Mouse (Mus musculus) myocyte (in vitro differentiated cells): ENCODE data around the gene Mmp17.

Source experiments
- CEBPB ChIP-seq: IDR thresholded peaks from 2 replicates; pipeline ENCODE4 v1.6.1; 2011; ENCODE audit warnings: mild to moderate bottlenecking, moderate library complexity; ENCODE audit not compliant: poor library complexity, insufficient read depth, severe bottlenecking
- E2F4 ChIP-seq: IDR thresholded peaks from one replicate; pipeline ENCODE4 v1.6.1; 2011; ENCODE audit warnings: mild to moderate bottlenecking, control low read depth, moderate library complexity; ENCODE audit not compliant: insufficient read depth
- MAX ChIP-seq: IDR thresholded peaks from one replicate; pipeline ENCODE4 v1.6.1; 2011; ENCODE audit warnings: low read depth, mild to moderate bottlenecking, control low read depth
- MYOD1 ChIP-seq, 3 experiments: IDR thresholded peaks; one replicate each; pipeline ENCODE4 v1.6.1; 2011; ENCODE audit warnings: control low read depth in 2 of 3, low read depth in 2 of 3, mild to moderate bottlenecking in 2 of 3, moderate library complexity in 1 of 3; ENCODE audit not compliant: insufficient read length in 2 of 3, control insufficient read depth in 1 of 3
- MYOG ChIP-seq, 3 experiments: IDR thresholded peaks; one replicate each; pipeline ENCODE4 v1.6.1; 2011; ENCODE audit warnings: control low read depth in 2 of 3, low read depth in 2 of 3, mild to moderate bottlenecking in 2 of 3; ENCODE audit not compliant: insufficient read length in 2 of 3, control insufficient read depth in 1 of 3, insufficient read depth in 1 of 3
- POLR2A ChIP-seq: IDR thresholded peaks from one replicate; pipeline ENCODE4 v1.6.1; 2011; ENCODE audit warnings: low read depth, mild to moderate bottlenecking, control low read depth, moderate library complexity; ENCODE audit not compliant: insufficient read length
- POLR2AphosphoS2 ChIP-seq: IDR thresholded peaks from one replicate; pipeline ENCODE4 v1.6.1; 2011; ENCODE audit warnings: low read depth, control low read depth; ENCODE audit not compliant: insufficient read length
- REST ChIP-seq: IDR thresholded peaks from one replicate; pipeline ENCODE4 v1.6.1; 2011; ENCODE audit warnings: mild to moderate bottlenecking, control low read depth, moderate library complexity; ENCODE audit not compliant: insufficient read depth, insufficient read length
- SRF ChIP-seq: IDR thresholded peaks from one replicate; pipeline ENCODE4 v1.6.1; 2011; ENCODE audit warnings: low read depth; ENCODE audit not compliant: control insufficient read depth, insufficient read length
- TCF12 ChIP-seq: IDR thresholded peaks from one replicate; pipeline ENCODE4 v1.6.1; 2011; ENCODE audit warnings: mild to moderate bottlenecking, control low read depth; ENCODE audit not compliant: poor library complexity, insufficient read depth, severe bottlenecking
- TCF3 ChIP-seq: IDR thresholded peaks from one replicate; pipeline ENCODE4 v1.6.1; 2011; ENCODE audit warnings: low read depth, control low read depth; ENCODE audit not compliant: insufficient read length

- no peak for TF ChIP-seq POLR2A
- no peak for TF ChIP-seq CEBPB
- no peak for TF ChIP-seq MAX
- no peak for TF ChIP-seq E2F4
- TF ChIP-seq MYOD1 (IDR thresholded peaks at IDR 0.05; ENCODE audit: control insufficient read depth in 1 of 3, insufficient read length in 2 of 3, low read depth in 2 of 3) = no peak
- TF ChIP-seq POLR2AphosphoS2 = no peak
- TF ChIP-seq TCF12 = no peak
- no peak for TF ChIP-seq TCF3
- no peak for TF ChIP-seq SRF
- TF ChIP-seq REST = no peak
- no peak for TF ChIP-seq MYOG (IDR thresholded peaks at IDR 0.05; ENCODE audit: control insufficient read depth in 1 of 3, insufficient read depth in 1 of 3, insufficient read length in 2 of 3, low read depth in 2 of 3)
Observed at GRCm38 (mm10) chr5:129538826-129539225, 45.1 kb upstream of the Mmp17 start.
